Mouse (Mus musculus) lung, postnatal 0 days (tissue): Measurements from ENCODE around the gene Il1rl2.

Experiments used
- CTCF ChIP-seq: IDR thresholded peaks from 2 replicates; pipeline ENCODE4 v1.5.1; 2016; ENCODE audit warnings: antibody characterized with exemption, mild to moderate bottlenecking
- EP300 ChIP-seq: IDR thresholded peaks from 2 replicates; pipeline ENCODE4 v1.6.1; 2016; ENCODE audit warnings: antibody characterized with exemption, mild to moderate bottlenecking, control low read depth

- no peak for TF ChIP-seq CTCF
- TF ChIP-seq EP300 = no peak
Observed at GRCm38 (mm10) chr1:40298053-40298452, 26.4 kb upstream of the Il1rl2 start.
